Mouse (Mus musculus): ENCODE data around the gene Copa.

Gene Copa

DNA sequence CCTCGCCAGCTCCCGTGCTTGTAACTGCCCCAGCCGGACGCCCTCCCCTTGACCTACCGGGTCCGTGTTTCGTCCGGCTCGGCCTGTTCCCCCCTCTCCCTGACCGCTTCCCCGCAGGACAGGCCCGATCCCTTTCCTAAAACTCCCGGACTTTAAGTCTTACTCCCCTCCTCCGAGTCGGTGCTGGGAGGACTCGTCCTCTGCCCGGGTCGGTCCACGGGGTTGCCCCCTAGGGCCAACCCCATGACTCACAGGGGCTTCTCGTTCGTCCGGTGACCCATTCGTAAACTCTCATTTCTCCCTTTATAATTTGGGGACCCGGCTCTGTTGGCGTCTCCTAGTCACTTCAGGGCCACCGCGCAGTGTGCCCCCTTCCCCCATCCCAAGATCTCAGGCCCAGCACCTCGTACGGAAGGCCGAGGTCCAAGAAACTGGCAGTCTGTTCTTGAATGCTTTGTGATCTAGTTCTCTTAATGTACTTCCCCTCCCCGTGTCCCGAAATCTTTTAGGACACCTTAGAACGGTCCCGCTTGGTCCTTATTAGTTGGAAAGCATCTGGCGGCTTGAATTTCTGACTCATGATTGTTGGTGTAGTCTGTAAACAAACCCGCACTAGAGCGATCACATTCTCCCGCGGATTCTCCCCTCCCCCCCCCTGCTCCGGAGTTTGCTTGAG, 66.1 kb downstream of the Copa start:
- ChIA-PET CTCF (interaction anchor here in 3 of 4 experiments (0.6 to 1.3 kb wide), 9 partner anchors 14 to 228 kb away, joined by 3 to 7 read pairs (median 4); partner anchors contain the start of genes Pea15a (in 1 of the 3), Pex19 (in 1 of the 3) and Pigm (in 1 of the 3)), POLR2A (interaction anchor here (0.5 to 4.0 kb wide), 83 partner anchors 8 to 646 kb away, joined by 3 to 34 read pairs (median 4); partner anchors contain the start of genes Copa (in 3 of the 4), Ncstn (in 3 of the 4), Pex19 (in 3 of the 4) and Pea15a (in 2 of the 4))

- CTCF ChIA-PET: interaction anchor here in 2 of 4 experiments (0.6 to 1.2 kb wide), 3 partner anchors 74 to 222 kb away, joined by 3 to 4 read pairs (median 3); no protein-coding TSS in a partner anchor
- POLR2A ChIA-PET: interaction anchor here in 2 of 4 experiments (0.6 to 2.7 kb wide), 16 partner anchors 9 to 246 kb away, joined by 3 to 17 read pairs (median 4); partner anchors contain the start of genes Pex19 (in 2 of the 2), Copa (in 1 of the 2), Ncstn (in 1 of the 2) and Pea15a (in 1 of the 2)
These were observed 66.9 kb downstream of the Copa start for GRCm38 (mm10) chr1:172148955-172149815.

GRCm38 (mm10) chr1:172154536-172154935, 72.2 kb downstream of the Copa start:
- ChIA-PET CTCF (interaction anchor here in 2 of 4 experiments (0.6 to 1.2 kb wide), 2 partner anchors 35 to 108 kb away, joined by 3 read pairs; no protein-coding TSS in a partner anchor), POLR2A (interaction anchor here in 3 of 4 experiments (0.6 to 3.8 kb wide), 10 partner anchors 7 to 218 kb away, joined by 3 to 23 read pairs (median 4); no protein-coding TSS in a partner anchor)

GRCm38 (mm10) chr1:172155518-172155917, 73.2 kb downstream of the Copa start:
- POLR2A ChIA-PET: interaction anchor here in 1 of 4 experiments (0.7 to 3.8 kb wide), 10 partner anchors 8 to 51 kb away, joined by 3 to 23 read pairs (median 4); partner anchors contain the start of genes Dcaf8 and Pea15a

GRCm38 (mm10) chr1:172159970-172160369, 77.6 kb downstream of the Copa start:
- POLR2A ChIA-PET: interaction anchor here in 3 of 4 experiments (0.5 to 2.3 kb wide), 7 partner anchors 12 to 58 kb away, joined by 3 to 9 read pairs (median 3); partner anchors contain the start of genes Dcaf8 (in 3 of the 3) and Pea15a (in 1 of the 3)
- CTCF ChIA-PET: interaction anchor here in 1 of 4 experiments (0.6 kb wide), 1 partner anchor 9 kb away, joined by 4 read pairs; no protein-coding TSS in a partner anchor

More at GRCm38 (mm10) chr1:172155518-172155917, 73.2 kb downstream of the Copa start:
- CTCF ChIA-PET: interaction anchor here in 2 of 4 experiments (0.6 to 1.2 kb wide), 2 partner anchors 36 to 1201 kb away, joined by 3 read pairs; no protein-coding TSS in a partner anchor

GRCm38 (mm10) chr1:172160508-172160907, 78.2 kb downstream of the Copa start:
- POLR2A ChIA-PET: interaction anchor here in 3 of 4 experiments (0.6 to 2.7 kb wide), 10 partner anchors 11 to 321 kb away, joined by 3 to 13 read pairs (median 6); partner anchors contain the start of gene Dcaf8 (in 3 of the 3)
- CTCF ChIA-PET: interaction anchor here in 2 of 4 experiments (0.6 to 0.9 kb wide), 2 partner anchors 8 to 129 kb away, joined by 3 to 4 read pairs; no protein-coding TSS in a partner anchor

DNA sequence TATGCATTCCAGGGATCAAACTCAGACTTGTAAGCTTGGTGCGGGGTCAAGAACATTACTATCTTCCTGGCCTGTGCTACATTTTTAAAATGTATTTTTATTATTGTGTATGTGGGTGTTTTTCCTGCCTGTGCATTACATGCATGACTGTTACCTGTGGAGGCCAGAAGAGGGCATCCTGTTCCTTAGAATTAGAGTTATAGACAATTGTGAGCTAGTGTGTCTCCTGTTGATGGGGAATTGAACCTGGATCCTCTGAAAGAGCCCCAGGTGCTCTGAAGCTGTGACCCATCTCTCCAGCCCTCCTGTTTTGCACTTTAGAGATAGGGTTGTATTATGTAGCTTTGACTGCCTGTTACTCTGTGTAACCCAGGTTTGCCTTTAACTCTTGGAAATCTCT, 79.7 kb downstream of the Copa start:
- CTCF ChIA-PET: interaction anchor here (0.5 to 2.0 kb wide), 26 partner anchors 9 to 1025 kb away, joined by 3 to 16 read pairs (median 4); partner anchors contain the start of genes Casq1 (in 1 of the 4), Dcaf8 (in 1 of the 4) and Pea15a (in 1 of the 4)
- POLR2A ChIA-PET: interaction anchor here in 2 of 4 experiments (0.5 to 2.7 kb wide), 21 partner anchors 8 to 233 kb away, joined by 3 to 13 read pairs (median 4); partner anchors contain the start of genes Dcaf8 (in 2 of the 2) and Ncstn (in 1 of the 2)

GRCm38 (mm10) chr1:172162959-172163358, 80.6 kb downstream of the Copa start:
- CTCF ChIA-PET: interaction anchor here in 3 of 4 experiments (0.7 to 1.5 kb wide), 8 partner anchors 14 to 206 kb away, joined by 3 to 9 read pairs (median 4); no protein-coding TSS in a partner anchor

DNA sequence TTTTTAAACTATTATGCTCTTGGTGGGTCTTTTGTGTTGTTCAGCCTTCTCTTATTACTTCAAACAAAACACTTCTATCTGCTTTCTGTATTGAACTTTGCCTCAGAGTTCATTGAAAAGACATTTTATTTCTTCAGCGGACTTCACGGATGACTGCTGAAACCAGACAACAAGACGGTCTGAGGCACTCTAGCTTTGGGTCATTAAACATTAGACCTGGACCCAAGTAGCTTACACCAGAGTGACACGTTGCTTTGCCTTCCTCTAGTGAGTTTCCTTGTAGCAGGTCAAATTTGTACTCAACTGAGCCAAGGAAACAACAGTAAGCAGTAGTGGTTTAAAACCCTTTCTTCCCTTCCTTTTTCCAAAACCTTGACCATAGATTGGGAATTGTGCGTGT, 85.6 kb downstream of the Copa start:
- POLR2A ChIA-PET: interaction anchor here in 1 of 4 experiments (1.3 to 4.6 kb wide), 4 partner anchors 10 to 50 kb away, joined by 3 to 23 read pairs (median 5); no protein-coding TSS in a partner anchor
- CTCF ChIA-PET: no interaction called here

More at GRCm38 (mm10) chr1:172162959-172163358, 80.6 kb downstream of the Copa start:
- POLR2A ChIA-PET: interaction anchor here in 3 of 4 experiments (0.6 to 2.7 kb wide), 11 partner anchors 9 to 20 kb away, joined by 3 to 13 read pairs (median 7); partner anchors contain the start of gene Dcaf8 (in 2 of the 3)

- ChIA-PET CTCF (no interaction called here), POLR2A (interaction anchor here in 1 of 4 experiments (0.6 to 1.5 kb wide), 3 partner anchors 25 to 311 kb away, joined by 3 to 8 read pairs (median 5); no protein-coding TSS in a partner anchor)
These were observed 87.5 kb downstream of the Copa start for GRCm38 (mm10) chr1:172169809-172170208.
